Mouse (Mus musculus) right cerebral cortex, postnatal 36 days (tissue): ENCODE results near the gene Hfe2.
A peak's percentile ranks its signal among the peaks of the same experiment; 100 is the strongest.

Experiments used
- DNase-seq, 2 experiments: peaks; one replicate each; pipeline ENCODE4 v3.0.0; 2022; ENCODE audit warnings: low spot score in 2 of 2, mixed read lengths in 1 of 2

The Hfe2 gene

GRCm38 (mm10) chr3:96526864-96527542, 2.0 kb downstream of the Hfe2 start:
- no peak for DNase-seq

- DNase-seq: no peak
Measured at GRCm38 (mm10) chr3:96528506-96528905, 3.5 kb downstream of the Hfe2 start.

GRCm38 (mm10) chr3:96532050-96532449, 7.1 kb downstream of the Hfe2 start:
- DNase-seq: no peak

- no peak for DNase-seq
Measured at GRCm38 (mm10) chr3:96534300-96534699, 9.3 kb downstream of the Hfe2 start.

GRCm38 (mm10) chr3:96539316-96539715, 14.3 kb downstream of the Hfe2 start:
- DNase-seq: no peak

GRCm38 (mm10) chr3:96540740-96541139, 15.8 kb downstream of the Hfe2 start:
- no peak for DNase-seq

GRCm38 (mm10) chr3:96541328-96542078, 16.5 kb downstream of the Hfe2 start:
- no peak for DNase-seq

GRCm38 (mm10) chr3:96542554-96542953, 17.6 kb downstream of the Hfe2 start:
- no peak for DNase-seq

- peak in 1 of 2 experiments; percentile 28 for DNase-seq
Measured at GRCm38 (mm10) chr3:96543345-96543744, 18.4 kb downstream of the Hfe2 start.

- DNase-seq: no peak
Measured at GRCm38 (mm10) chr3:96545565-96545964, 20.6 kb downstream of the Hfe2 start.

- DNase-seq: no peak
Measured at GRCm38 (mm10) chr3:96546880-96547279, 21.9 kb downstream of the Hfe2 start.

- DNase-seq: peak; percentile 42 to 47
Measured at GRCm38 (mm10) chr3:96547389-96547960, 22.5 kb downstream of the Hfe2 start.

GRCm38 (mm10) chr3:96548824-96549223, 23.9 kb downstream of the Hfe2 start:
- no peak for DNase-seq

GRCm38 (mm10) chr3:96549346-96549745, 24.4 kb downstream of the Hfe2 start:
- DNase-seq: no peak

- DNase-seq: peak in 1 of 2 experiments; percentile 47
Measured at GRCm38 (mm10) chr3:96551203-96551602, 26.2 kb downstream of the Hfe2 start.

GRCm38 (mm10) chr3:96551890-96552289, 26.9 kb downstream of the Hfe2 start:
- DNase-seq: no peak

- no peak for DNase-seq
Measured at GRCm38 (mm10) chr3:96553601-96554000, 28.6 kb downstream of the Hfe2 start.

- no peak for DNase-seq
Measured at GRCm38 (mm10) chr3:96554251-96554650, 29.3 kb downstream of the Hfe2 start.

GRCm38 (mm10) chr3:96555041-96555596, 30.1 kb downstream of the Hfe2 start:
- DNase-seq: no peak

- DNase-seq: no peak
Measured at GRCm38 (mm10) chr3:96555999-96556614, 31.1 kb downstream of the Hfe2 start.

GRCm38 (mm10) chr3:96556651-96557635, 32.0 kb downstream of the Hfe2 start:
- DNase-seq: no peak
